Comparison of ENCODE assay signal across 19 mouse cellular contexts in genomic region chrX:164820906-164821305, GRCm38 (mm10).
DNase-seq lines count a peak whose midpoint lies in the region; ATAC-seq and TF ChIP-seq lines count a peak whose summit lies in the region.
"Had no signal": no experiment of that assay in that cellular context is flagged by ENCODE, and none has a peak within 500 bp of the region (broad histone marks: within the 10 kb centered on the region; RNA-seq: fewer than 3 reads in every experiment).

No protein-coding gene starts in this region.

- H3K27ac ChIP-seq in forebrain, embryonic 15.5 days (replicated peaks) = no peak overlapping the region
- H3K27ac ChIP-seq in forebrain, embryonic 11.5 days (ENCODE audit: low read depth, low read length) = no peak overlapping the region
- H3K27ac ChIP-seq in forebrain, postnatal 0 days (ENCODE audit: low read depth, low read length) = no peak overlapping the region
- H3K27ac ChIP-seq in kidney, embryonic 15.5 days = no peak overlapping the region
- H3K27ac ChIP-seq: embryonic facial prominence, embryonic 15.5 days; gastrocnemius, adult 2 months; hindbrain, embryonic 15.5 days had no signal

- no peaks in the 10 kb centered on the region for H3K4me1 ChIP-seq in forebrain, embryonic 15.5 days
- no peaks in the 10 kb centered on the region for H3K4me1 ChIP-seq in forebrain, embryonic 11.5 days (replicated peaks; ENCODE audit: control insufficient read depth, insufficient read depth, low read length)
- H3K4me1 ChIP-seq in forebrain, postnatal 0 days (ENCODE audit: insufficient read depth) = no peaks in the 10 kb centered on the region
- no peaks in the 10 kb centered on the region for H3K4me1 ChIP-seq in kidney, embryonic 15.5 days
- H3K4me1 ChIP-seq: embryonic facial prominence, embryonic 15.5 days; heart, embryonic 12.5 days; hindbrain, embryonic 15.5 days had no signal

- H3K9ac ChIP-seq in forebrain, embryonic 15.5 days (replicated peaks) = no peak overlapping the region
- no peak overlapping the region for H3K9ac ChIP-seq in forebrain, embryonic 11.5 days (ENCODE audit: low read length)
- no peak overlapping the region for H3K9ac ChIP-seq in forebrain, postnatal 0 days
- H3K9ac ChIP-seq in kidney, embryonic 15.5 days = no peak overlapping the region
- H3K9ac ChIP-seq: embryonic facial prominence, embryonic 15.5 days; heart, embryonic 12.5 days; hindbrain, embryonic 15.5 days had no signal

- no peaks in the 10 kb centered on the region for H3K9me3 ChIP-seq in forebrain, embryonic 15.5 days
- H3K9me3 ChIP-seq in forebrain, embryonic 11.5 days (ENCODE audit: control insufficient read depth, low read length) = no peaks in the 10 kb centered on the region
- no peaks in the 10 kb centered on the region for H3K9me3 ChIP-seq in forebrain, postnatal 0 days (ENCODE audit: low read length)
- H3K9me3 ChIP-seq in kidney, embryonic 15.5 days (replicated peaks) = no peaks in the 10 kb centered on the region
- H3K9me3 ChIP-seq: embryonic facial prominence, embryonic 15.5 days; heart, embryonic 12.5 days; hindbrain, embryonic 15.5 days had no signal

- no peak overlapping the region for H3K4me2 ChIP-seq in forebrain, embryonic 15.5 days (replicated peaks)
- no peak overlapping the region for H3K4me2 ChIP-seq in forebrain, embryonic 11.5 days (ENCODE audit: low read depth, low read length, severe bottlenecking)
- no peak overlapping the region for H3K4me2 ChIP-seq in forebrain, postnatal 0 days (ENCODE audit: low read depth)
- no peak overlapping the region for H3K4me2 ChIP-seq in kidney, embryonic 15.5 days
- H3K4me2 ChIP-seq: embryonic facial prominence, embryonic 15.5 days; heart, embryonic 12.5 days; hindbrain, embryonic 15.5 days had no signal

- no peaks in the 10 kb centered on the region for H3K36me3 ChIP-seq in forebrain, embryonic 15.5 days
- H3K36me3 ChIP-seq in forebrain, embryonic 11.5 days (ENCODE audit: control insufficient read depth, insufficient read depth, low read length) = no peaks in the 10 kb centered on the region
- no peaks in the 10 kb centered on the region for H3K36me3 ChIP-seq in forebrain, postnatal 0 days (ENCODE audit: insufficient read depth)
- no peaks in the 10 kb centered on the region for H3K36me3 ChIP-seq in kidney, embryonic 15.5 days
- H3K36me3 ChIP-seq: embryonic facial prominence, embryonic 15.5 days; heart, embryonic 12.5 days; hindbrain, embryonic 15.5 days had no signal

- TF ChIP-seq CTCF in forebrain, postnatal 0 days (IDR thresholded peaks at IDR 0.05; ENCODE audit: low read depth) = no peak

- no peaks in the 10 kb centered on the region for H3K27me3 ChIP-seq in forebrain, embryonic 15.5 days
- no peaks in the 10 kb centered on the region for H3K27me3 ChIP-seq in forebrain, embryonic 11.5 days (ENCODE audit: control insufficient read depth, insufficient read depth, low read length)
- H3K27me3 ChIP-seq in forebrain, postnatal 0 days (ENCODE audit: insufficient read depth, low read length) = no peaks in the 10 kb centered on the region
- H3K27me3 ChIP-seq in kidney, embryonic 15.5 days = no peaks in the 10 kb centered on the region
- H3K27me3 ChIP-seq: embryonic facial prominence, embryonic 15.5 days; heart, embryonic 12.5 days; hindbrain, embryonic 15.5 days had no signal

- ATAC-seq in forebrain, embryonic 15.5 days (replicated peaks) = 0 out of 2 replicates have a peak, but pooled peaks have one; percentile 29
- no peak for ATAC-seq in forebrain, embryonic 11.5 days (replicated peaks; ENCODE audit: low FRiP score)
- no peak for ATAC-seq in forebrain, postnatal 0 days
- no peak for ATAC-seq in kidney, embryonic 15.5 days (replicated peaks; ENCODE audit: low FRiP score)

- H3K4me3 ChIP-seq in forebrain, embryonic 15.5 days = no peak overlapping the region
- no peak overlapping the region for H3K4me3 ChIP-seq in forebrain, embryonic 11.5 days (ENCODE audit: low read depth, low read length)
- no peak overlapping the region for H3K4me3 ChIP-seq in forebrain, postnatal 0 days (ENCODE audit: low read depth, low read length)
- H3K4me3 ChIP-seq in kidney, embryonic 15.5 days (replicated peaks) = no peak overlapping the region
- H3K4me3 ChIP-seq: embryonic facial prominence, embryonic 15.5 days; erythroblast, embryonic 14.5 days; gastrocnemius, adult 2 months; heart, embryonic 12.5 days; hindbrain, embryonic 15.5 days had no signal

- no peak for DNase-seq in forebrain, embryonic 11.5 days (ENCODE audit: low spot score)
- peak; percentile 47 for DNase-seq in MN1 (ENCODE audit: low spot score)
- DNase-seq in Muller cell, postnatal 12 days (ENCODE audit: inconsistent ontology term) = peak; percentile 11
- DNase-seq in forebrain, postnatal 0 days = peak; percentile 3
- DNase-seq in spleen, postnatal 10 days (ENCODE audit: low spot score in 2 of 2) = no peak
- DNase-seq in heart, postnatal 14 days = no peak
- DNase-seq: adrenal gland, postnatal 10 days; cerebellum, adult 18-20 months; cerebellum, adult 9-11 months; cerebellum, postnatal 36 days; gastrocnemius, adult 2 months; gastrocnemius, postnatal 25 days; heart, postnatal 36 days had no signal

- intact Hi-C loops in heart, postnatal 14 days (cut with DNase I) = no loop called here

Comparison
In these comparisons a context has a peak if more than half of its experiments do, and no peak if none do; other contexts are left out.
1. DNase-seq: peak in MN1 (single experiment), Muller cell, postnatal 12 days (single experiment) and forebrain, postnatal 0 days (single experiment); none in forebrain, embryonic 11.5 days (single experiment), spleen, postnatal 10 days (0 of 2) and heart, postnatal 14 days (0 of 2).